Mouse (Mus musculus) mouse trophoblast stem cell (cell line): ENCODE data around the gene Kcnh4.

Experiments used
- in situ Hi-C, 2 experiments: fragments of 300-500 bp; cut with MseI, MboI; formaldehyde crosslinking; loops; 2 replicates in 1 of 2; 3 replicates in 1 of 2; pipeline ENCODE4 v1.15.1; 2025

The Kcnh4 gene

DNA sequence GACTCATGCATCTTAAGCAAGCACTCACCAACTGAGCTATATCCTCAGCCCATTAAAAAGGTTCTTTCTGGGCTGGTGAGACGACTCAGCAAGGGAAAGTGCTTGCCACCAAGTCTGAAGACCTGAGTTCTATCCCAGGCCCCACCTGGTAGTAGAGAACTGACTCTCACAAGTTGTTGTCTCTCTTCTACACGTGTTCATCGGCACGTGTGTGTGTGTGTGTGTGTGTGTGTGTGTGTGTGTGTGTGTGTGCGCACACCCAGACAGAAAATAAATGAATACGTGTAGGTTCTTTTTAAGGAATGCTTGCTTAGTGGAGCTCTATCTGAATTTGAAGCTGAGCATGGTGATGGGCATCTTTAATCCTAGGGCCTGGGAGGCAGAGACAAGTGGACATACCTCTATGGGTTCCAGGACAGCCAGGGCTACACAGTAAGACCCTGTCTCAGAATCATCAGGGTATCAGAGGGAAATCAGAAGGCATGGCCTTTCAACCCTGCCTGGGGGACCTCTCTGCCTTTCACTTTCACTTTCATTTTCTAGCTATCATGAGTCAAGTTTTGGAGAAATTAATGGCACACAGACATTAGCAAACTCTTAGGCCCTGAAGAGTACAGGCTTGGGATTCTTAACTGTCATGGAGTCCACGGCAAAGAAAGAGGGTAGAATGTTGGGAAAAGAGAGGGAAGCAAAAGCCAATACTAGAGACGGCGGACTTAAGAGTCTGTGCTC is 24.4 kb downstream of the Kcnh4 start:
- in situ Hi-C loops: no loop called here

DNA sequence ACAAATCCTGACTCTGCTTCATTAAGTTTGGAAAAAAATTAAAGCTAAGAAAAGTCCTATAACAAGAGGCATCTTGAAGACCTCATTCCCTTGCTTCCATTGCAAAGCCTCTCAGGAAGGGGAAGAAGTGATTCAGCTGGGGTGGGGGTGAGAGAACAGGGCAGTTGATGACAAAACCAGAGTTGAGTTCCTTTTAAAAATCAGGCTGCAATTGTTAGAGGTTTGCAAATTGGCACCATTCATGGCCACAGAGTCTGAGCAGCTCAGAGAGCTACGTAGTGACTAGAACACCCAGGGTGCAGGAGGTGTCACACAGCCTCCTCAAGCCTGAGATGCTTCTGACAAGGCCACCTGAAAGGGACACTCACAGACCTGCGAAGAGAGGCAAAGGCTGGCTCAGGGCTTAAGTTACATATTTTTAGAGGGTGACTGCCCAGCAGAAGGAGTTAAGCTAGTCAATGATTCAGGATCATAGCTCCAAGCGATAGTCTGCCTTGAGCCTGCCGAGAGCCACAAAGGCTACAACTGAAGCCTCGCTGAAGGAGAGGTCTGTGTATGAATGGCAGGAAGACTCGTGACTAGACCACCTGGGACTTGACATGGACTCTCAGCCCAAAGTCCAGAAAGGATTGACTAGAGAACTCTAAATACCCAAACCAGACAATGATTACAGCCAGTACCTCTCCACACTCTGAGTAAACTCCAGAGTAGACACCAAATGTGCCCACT is 29.1 kb downstream of the Kcnh4 start:
- in situ Hi-C loops: no loop called here

DNA sequence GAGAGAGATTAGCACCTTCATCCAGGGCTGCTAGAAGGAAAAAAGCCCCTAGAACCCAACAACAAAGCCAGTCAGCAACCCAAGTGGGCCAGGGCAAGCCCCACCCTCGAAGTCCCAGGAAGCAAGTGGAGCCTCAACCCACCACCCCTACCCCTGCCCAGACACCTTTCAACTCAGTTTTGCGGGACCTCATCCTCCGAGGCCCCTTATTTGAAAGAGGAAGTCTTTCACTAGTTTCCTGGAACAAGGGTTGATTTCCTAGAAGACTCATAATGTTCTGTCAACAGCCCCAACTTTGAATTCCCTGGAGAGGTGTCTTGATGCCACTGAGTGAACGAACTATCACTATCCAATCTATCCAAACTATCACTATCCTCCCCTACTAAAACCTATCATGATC is 29.8 kb downstream of the Kcnh4 start:
- in situ Hi-C loops: no loop called here

DNA sequence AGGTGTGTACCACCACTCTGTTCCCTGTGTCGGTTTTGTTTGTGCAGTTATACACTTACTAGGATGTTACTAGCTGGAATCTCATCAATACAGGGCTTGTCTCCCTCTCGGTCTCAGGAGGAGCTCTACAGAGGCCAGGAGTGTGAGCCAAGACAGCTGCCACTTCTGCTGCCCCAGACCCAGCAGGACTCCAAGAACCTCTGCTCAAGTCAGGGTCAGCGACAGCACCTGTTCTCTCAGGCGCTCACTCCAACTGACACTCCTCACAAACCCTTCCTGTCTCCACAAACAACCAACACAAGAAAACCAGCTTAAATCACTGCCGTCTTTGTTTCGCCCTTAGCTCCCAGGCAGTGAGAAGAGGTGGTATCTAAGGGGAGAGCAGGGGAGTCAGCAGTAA is 31.1 kb downstream of the Kcnh4 start:
- in situ Hi-C loops: no loop called here

DNA sequence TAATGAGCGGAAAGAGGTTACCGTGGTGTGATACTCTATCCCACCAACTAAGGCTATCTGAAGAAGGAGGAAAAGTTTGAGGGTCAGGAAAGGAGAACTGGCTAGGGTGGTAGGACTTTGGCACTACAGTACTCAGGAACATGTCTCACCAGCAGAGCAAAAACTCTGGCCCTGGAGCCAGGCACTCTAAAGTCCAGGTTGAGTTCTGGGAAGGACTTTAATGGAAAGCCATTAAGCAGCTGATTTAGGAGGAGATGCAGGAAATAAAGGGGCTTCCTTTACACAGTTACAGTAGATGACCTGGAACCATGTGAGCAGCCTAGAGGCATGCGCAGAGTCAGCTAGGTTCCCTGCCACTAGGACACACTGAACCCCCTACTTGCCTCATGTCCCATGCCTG is 32.5 kb downstream of the Kcnh4 start:
- in situ Hi-C loops: no loop called here

DNA sequence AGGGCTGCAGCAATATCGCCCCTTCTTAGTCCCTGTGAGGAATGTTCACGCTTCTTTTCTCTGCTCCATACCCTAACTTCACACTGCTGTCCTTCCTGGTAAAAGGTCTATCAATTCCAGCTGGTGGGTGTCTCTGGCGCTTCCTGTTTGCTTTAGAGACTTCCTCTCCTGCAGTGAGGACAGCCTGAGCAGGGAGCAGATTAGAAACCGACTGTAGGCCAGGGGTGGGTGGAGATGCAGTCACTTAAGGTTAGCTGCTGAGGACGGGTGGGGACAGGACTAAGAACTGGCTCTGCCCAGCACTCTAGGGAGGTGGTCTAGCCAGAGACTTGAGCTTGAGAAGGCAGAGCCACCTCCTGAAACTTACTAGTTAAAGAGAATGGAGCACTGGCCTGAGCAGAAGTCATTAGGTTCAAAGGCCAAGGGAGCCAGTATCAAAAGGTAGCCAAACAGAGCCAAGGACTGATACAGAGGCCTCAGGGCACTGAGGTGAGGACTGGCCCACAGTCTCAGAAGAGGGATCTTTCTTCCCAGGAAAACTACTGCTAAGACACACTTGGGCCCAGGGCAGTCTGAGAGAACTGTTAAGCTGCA is 34.7 kb downstream of the Kcnh4 start:
- in situ Hi-C loops: no loop called here

DNA sequence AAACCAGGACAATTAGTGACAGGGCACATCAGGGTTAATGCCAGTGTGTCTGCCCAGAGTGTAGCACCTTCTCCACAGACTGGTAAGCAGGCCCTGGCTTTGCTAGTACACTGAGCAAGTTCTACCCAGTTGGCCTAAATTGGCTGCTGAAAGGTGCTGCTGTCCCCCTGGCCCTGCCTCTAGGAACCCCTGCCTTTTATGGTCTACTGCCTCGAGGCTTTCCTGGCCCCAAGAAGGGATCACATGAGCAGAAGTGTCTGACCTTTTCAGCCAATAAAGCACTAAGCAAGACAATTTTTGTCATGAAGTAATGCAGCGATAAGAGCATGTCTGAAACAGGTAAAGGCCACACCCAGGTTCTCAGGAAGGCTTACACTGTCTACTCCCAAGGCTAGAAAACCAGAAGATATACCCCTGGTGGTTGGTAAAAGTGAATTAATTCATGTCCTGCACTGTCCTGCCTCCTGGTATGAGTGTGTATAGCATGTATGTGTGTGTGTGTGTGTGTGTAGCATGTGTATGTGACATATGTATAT is 37.2 kb downstream of the Kcnh4 start:
- in situ Hi-C loops: no loop called here

DNA sequence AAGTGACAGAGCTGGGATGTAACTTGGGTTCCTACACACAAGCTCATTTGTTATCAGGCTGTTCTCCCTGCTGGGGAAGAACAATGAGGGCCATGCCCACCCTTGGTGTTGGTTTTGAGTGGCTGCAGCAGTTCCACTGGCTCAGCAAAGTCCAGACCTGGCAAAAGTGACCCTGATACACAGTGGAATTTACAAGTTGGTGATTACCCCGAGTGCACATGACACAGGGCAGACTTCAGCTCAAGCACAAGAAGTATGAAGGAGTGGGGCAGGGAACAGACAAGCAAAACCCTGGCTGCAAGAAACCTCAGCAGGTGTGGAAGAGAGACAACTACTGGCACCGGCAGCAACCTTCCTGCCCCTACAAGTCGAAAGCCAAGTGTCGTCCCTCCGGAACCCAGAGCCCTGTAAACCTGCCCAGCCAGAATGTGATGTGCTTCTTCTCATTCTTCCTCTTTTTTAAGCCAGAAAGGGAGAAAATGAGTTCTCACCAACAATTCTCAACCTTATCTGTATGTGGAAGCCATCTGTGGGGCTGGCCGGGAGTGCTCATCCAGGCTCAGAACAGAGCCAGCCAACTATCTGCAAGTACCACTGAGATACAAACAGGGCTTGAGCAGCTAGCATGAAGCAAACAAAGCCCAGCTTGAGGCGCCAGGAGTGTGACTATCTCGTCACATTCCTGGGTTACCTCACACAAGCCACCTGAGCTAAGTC is 37.8 kb downstream of the Kcnh4 start:
- in situ Hi-C loops: no loop called here

DNA sequence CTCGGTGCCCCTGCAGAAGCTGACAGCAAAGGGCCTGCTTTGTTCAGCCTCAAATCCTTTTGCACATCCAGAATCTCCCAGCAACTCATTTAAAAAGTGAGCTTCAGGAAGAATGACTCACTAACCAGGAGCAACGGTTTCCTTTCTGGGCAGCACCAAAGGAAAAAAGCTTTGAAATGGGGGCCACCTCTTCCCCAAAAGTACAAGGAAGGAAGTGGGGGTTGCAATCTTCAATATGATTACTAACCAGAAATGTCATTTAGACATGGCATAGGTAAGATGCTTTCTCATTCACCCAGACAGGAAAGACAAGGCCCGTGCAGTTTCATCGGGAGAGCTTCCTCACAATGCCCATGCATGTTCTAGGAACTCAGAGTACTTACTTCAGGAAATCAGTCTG is 38.5 kb downstream of the Kcnh4 start:
- in situ Hi-C loops: no loop called here

DNA sequence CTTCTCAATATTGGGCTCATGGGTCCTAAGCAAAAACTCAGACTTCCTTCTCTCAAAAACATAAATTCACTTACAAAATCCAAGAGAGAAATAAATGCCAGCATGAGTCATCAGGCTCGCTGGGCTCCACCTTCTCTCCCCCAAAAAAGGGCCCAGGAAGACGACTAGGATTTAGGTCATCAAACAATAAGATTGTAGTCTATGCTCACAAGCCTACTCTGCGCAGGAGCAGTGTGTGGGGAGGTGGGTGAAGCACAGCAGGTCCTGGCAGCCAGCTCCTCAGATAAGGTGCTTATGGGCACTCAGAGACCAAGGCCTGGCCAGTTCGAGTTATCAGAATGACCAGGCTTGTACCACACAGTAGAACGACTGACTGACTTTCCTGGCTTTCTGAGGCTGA is 39.4 kb downstream of the Kcnh4 start:
- in situ Hi-C loops: no loop called here

DNA sequence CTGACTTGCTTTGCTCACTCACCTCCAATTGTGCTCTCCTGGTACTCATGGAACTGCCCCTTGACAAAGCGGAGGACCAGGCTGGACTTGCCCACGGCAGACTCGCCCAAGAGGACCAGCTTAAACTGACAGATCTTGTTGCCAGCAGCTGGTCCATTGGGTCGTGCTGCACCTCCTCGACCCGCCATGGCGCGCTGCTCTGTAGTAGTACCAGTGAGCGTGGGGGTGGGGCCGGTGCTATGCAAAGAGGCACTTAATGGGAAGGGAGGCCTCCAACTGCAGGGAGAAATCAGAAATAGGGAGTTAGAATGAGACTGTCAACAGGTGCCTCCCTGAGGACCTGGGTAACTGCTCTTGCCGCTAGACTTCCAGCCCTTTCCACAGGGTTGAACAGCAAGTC is 39.8 kb downstream of the Kcnh4 start:
- in situ Hi-C loops: no loop called here

DNA sequence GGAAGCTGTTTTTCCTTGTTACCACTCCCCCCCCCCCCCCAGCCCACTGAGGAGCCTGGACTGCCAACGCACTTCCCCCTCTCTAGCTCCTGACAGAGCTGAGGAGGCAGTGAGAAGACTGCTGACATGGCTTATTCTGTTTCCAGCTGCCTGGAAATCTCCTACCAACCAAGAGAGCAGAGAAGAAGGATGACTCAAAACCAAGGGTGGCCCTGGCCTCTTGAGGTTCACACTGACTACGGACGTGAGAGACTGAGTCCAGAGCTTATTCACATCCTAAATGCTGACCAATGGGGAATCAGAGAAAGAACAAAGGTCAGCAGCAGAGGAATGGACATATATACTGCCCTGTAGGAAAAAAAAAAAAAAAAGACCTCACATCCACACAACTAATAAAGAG is 40.4 kb downstream of the Kcnh4 start:
- in situ Hi-C loops: no loop called here

DNA sequence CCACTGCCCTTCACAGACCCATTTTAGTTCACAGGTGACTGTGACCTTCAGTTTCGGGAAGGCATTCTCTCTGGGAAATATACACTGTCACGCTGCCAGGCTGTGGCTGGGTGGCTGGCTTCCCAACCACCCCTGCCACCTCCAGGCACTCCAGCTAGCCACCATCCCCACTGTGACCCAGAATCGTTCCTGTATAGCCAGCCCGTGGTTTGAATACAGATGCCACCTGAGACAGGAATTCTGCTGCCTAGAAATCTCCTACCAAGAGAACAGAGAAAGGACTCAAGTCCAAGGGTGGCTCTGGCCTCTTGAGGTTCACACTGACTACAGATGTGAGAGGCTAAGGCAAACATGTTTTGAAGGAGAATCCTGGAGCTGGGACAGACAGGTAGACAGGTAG is 40.9 kb downstream of the Kcnh4 start:
- in situ Hi-C loops: no loop called here

DNA sequence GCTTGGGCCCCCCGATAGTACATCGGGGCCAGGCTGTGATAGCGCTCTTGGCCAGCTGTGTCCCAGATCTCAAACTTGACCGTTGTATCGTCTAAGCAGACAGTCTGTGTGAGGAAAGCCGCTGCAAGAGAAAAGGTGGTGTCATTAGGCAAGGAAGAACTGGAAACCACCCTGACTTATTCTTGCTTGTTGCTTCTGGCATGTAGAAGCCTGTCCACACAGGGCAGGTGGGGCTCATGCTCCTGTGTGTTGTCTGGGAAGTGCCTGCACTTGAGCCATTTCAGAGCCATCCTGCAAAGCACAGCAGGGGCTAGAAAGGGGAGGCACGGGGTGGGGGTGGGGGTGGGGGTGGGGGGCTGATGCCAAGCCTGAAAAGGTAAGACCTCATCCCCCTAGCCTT is 41.3 kb downstream of the Kcnh4 start:
- in situ Hi-C loops: no loop called here

DNA sequence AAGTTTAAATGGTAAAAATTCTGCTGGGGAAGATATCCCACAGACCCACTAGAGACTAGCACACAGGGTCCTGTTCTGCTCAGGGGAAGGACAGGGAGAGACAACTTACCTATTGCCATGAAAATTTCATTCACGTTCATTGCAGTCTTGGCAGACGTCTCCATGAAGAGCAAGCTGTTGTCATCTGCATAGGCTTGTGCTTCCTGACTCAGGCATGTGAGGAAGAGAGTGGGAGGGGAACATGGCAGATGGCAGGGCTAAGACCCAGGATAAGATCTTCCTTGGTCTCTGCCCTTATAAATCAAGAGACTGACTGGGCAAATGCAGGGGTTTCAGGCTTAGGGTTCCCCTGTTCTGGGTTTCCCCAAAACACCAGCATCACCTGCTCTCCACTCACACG is 43.1 kb downstream of the Kcnh4 start:
- in situ Hi-C loops: no loop called here

DNA sequence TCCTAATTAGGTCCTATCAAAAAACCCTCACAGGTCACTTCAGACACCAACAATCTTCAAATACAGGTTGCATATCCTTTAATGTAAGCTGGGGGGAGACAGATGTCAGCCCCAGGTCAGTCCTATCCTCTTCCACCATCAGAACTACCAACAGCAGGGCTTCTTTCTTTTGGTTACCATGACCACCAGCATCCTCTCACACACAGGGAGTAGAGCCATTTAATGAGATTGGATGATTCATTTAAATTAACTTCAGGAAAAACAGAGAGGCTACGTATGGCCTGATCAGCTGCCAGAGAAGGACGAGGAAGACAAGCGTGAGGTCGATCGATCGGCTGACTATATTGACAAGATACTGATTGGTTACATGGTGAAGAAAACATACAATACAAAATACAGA is 44.8 kb downstream of the Kcnh4 start:
- in situ Hi-C loops: no loop called here

DNA sequence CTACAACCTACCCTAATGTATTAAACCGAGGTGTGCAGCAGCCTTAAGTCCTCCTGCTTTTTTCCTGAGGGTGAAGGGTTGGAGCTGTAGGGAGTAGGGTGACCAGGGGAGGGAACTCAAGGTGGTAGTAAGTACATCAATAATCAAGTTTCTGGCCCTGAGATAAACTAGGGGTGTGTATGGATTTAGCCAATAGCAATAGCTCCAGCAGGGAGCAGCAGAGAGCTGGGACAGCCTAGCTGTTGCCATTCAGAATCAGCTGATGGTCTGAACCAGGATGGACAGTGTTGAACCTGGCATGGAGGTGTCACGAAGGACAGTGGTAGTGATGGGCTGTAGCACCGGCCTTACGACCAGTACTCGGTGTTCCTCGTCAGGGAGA is 45.2 kb downstream of the Kcnh4 start:
- in situ Hi-C loops: no loop called here

DNA sequence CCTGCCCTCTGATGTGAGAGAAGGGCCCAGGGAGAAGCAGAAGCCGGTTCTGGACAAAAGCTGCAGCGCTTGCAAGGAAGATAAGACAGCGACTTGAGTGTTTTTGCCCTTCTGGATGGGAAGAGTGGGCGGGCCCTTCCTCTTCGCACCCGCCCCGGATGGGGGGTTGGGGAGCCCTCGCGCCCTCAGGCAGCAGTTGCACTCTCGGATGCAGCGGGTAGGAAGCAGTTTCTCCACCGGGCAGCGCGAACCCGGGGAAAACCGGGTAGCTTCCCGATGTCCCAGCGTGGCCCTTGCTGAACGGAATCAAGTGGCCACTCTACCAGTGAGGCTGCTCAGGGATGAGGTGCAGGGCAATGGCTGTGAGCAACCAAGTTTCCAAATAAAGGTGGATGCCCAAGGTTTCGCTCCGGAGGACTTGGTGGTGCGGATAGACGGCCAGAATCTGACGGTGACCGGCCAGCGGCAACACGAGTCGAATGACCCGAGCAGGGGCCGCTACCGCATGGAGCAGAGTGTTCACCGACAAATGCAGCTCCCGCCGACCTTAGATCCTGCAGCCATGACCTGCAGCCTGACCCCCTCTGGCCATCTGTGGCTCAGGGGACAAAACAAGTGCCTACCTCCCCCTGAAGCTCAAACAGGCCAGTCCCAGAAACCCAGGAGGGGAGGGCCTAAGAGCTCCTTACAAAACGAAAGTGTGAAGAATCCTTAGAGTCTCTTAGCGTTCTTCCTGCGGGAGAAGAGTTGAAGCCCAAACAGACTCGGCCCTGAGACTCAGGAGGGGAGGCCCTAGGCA is 45.8 kb downstream of the Kcnh4 start, which contains the start of gene Hspb9:
Gene Hspb9 (plus strand): TSS at position 116 of the 799 bp plus-strand sequence.
- in situ Hi-C loops: no loop called here

DNA sequence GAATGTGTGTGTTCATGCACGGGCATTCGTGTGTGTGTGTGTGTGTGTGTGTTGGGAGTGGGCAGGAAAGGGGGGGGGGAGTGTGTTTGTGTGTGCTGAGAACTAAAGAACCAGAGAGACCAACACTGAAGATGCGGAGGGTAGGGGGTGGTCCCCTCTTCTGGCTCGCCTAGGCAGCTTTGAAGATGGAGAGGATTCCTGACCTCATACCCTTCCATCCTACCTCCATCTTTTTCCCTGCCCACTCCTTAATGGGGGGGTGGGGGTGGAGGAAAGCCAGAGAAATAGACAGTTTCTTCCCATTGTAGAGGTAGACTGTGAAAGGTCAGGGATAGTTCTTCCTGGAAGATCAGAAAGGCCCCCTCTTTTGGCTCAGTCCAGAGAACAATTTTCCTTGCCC is 46.6 kb downstream of the Kcnh4 start:
- in situ Hi-C loops: no loop called here

DNA sequence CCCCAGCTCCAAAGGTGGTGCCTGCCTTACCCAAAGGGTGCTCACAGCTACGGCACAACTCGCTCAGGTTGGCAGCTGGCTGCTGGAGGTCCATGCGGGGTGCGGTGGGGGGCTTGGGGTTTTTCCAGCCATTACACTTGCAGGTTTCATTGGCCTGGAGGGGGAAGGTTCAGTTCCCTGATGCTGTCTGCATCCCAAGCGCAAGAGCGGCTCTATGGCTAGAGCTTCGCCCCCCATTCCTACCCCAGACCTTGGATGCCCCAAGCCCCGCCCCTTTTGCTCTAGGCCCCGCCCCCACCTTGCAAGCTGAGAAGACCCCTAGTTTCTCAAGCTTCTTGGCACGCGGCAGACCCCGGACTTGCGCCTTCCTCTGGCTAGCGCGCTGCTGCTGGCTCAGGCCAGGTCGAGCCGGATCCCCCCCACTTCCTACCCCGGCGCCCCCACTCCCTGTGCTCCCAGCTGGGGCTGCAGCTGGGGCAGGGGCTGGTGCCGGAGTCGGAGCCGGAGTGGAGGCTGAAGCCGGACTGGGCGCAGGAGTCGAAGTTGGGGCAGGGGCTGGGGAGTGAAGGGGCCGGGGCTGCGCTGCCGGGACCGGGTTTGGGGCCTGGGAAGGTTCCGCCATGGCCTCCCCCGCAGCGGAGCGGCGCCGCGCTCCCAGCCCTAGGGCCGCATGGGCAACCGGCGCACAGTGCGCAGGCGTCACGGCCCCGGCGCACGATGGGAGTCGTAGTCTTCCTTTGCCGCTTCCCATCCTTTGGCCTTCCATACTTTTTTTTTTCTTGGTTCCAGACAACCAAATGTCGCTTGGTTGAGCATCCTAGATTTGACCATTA is 47.7 kb downstream of the Kcnh4 start, which contains the start of gene Kat2a:
Gene Kat2a (minus strand): TSS at position 683 of the 833 bp plus-strand sequence.
- in situ Hi-C loops: no loop called here
